Mouse (Mus musculus) skeletal muscle tissue, adult 2 months (tissue): ENCODE measurements at regions not wholly inside any gene's neighbourhood (a gene's known extent, or its start where the extent isn't known, plus 50 kb on each side); places are given as distances from the start of the nearest gene placed in this dataset.

Experiments used
- DNase-seq: peaks from one replicate; pipeline ENCODE4 v3.0.0-alpha.2; 2012; ENCODE audit warnings: low read depth, low spot score

DNA sequence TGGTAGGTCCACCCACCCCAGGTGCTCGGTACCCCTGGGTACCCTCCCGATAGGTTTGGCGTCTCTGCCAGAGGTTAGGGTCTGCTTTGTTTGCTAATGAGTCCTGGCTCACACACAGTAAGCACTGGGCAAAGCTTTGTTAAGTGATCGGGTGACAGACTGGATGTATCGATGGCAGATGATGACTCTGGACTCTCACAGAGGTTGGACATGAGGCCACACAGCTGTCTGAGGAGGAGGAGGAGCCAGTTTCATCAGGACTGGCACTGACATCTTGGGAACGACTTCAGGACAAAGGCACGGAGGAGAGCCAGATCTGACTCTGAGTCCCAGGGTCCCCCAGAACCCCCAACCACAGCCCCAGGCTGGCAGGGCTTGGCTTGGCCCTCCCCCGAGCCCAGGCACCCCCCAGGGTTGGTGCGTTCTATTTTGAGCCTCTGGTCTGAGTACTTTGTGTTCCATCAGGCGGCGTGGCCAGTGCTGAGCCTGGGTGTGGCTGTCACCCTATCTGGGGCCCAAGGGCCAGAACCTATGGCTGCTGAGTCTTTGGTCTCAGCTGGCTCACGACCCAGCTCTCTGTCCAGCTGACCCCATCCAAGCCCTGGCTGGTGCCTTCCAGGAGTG is 67.6 kb upstream of the Tmem189 start:
- peak; percentile 93 for DNase-seq

DNA sequence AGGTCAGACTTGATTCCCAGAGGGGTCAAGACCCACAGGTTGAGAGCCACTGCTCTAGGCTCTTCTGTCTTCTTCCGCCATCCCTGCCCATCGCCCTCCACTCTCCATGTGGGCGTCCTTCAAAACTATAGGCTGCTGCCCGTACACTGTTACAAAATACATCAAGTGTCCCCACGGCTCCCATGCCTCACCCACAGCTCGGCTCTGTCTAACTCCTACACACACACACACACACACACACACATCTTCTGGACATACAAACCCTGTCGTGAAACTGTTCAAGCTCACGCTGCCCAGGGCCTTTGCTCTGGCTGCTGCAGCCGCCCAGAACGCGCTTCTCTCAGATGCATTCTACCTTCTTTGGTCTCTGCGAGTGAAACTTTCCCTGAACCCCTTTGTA is 67.1 kb upstream of the Tmem189 start:
- DNase-seq: no peak

DNA sequence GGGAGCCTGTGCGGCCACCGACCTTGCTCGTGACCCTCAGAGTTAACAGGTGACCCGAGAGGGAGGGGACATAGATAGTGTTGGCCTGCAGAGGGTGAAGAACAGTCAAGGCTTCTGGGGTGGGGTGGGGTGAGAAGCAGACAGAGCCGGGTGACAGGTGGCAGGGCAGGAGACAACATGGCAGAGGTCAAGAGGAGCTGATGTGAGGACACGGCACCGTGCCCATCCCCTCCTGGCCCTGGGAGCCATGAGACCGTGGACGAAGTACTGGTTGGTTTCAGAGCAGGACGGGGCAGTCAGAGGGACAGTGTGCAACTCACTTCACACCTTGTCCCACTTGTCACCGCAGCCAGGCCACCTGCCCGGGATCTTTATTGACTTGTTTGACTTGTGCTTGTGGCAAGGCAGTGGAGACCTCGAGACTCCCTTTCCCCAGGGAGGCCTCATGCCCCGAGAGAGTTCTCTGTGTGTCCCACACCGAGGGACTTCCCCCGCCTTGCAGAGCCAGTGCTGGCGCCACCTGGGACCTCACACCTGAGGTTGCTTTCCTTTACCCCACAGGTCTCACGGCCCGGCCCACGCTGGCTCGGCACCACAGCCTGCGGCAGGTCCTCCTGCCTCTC is 65.4 kb upstream of the Tmem189 start:
- DNase-seq: no peak

DNA sequence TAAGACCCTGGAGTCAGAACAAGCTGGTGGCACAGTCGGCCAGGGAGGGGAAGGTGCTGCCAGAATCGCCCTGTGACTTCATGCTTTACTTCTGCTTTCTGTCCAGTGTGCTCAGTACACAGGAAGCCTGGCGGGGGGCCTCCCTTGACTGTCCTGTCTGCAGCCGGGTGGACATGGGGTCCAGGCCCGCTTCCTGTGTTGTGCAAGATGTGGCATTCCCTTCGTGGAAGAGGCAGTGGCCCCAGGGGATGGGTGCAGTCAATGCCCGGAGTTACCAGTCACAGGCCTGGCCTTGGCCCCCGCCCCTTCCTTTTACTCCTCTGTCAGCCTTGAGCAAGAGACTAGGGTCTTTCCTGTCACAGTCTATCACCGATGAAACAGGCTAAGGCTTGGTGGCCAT is 64.3 kb upstream of the Tmem189 start:
- DNase-seq: peak; percentile 62

DNA sequence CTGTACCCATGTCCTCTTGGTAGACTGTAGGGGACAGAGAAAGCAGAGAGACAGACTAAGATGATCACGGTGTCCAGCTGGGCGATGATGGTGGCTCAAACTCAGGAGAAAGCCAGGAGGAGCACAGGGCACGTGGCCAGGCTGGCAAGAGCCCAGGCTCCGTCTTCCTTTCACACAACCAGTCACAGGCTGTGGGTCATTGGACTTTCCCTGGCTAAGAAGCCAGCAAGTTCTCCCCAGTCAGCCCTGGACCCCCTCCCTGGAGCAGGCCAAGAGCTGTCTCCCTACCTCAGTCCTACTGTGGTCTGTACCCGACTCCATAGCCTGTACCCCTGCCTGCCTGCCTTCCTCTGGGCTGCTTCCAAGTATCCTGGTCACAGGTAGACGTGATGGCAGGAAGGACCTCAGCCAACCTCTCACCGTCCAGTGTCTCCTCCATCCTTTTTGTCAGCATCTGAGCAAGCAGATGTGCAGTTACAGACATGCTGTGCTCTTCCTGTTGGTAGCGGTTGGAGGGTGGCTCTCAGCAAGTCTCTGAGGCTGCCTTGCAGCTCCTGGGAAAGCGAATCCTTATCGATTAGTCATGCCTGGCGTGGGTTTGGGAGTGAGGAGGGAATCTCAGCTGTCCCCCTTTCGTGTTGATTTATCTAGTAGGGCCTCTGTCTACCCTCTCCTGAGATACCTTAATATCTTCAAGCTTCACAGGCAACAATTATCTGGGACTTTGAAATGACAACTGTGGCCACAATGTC is 63.4 kb upstream of the Tmem189 start:
- DNase-seq: peak; percentile 78

DNA sequence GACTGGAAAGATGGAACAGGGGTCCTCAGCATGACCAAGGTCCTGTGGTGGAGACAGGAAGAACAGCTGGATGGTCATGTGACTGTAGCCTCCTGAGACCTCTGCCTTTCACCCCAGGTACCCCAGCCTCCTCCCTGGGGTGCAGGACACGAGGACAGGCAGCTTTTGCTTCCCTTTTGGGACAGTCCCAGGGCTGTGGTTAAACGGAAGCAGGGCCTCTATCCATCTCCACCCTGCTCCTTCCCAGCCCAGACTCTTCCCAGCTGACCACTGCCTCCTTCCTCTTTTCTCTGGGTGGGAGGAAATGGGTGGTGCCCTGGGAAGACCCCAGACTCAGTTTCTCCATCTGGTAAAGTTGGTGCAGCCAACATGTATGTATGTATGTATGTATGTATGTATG is 62.0 kb upstream of the Tmem189 start:
- no peak for DNase-seq

- DNase-seq: no peak
These were observed 58.7 kb upstream of the Tmem189 start for GRCm38 (mm10) chr2:167748297-167748696.

DNA sequence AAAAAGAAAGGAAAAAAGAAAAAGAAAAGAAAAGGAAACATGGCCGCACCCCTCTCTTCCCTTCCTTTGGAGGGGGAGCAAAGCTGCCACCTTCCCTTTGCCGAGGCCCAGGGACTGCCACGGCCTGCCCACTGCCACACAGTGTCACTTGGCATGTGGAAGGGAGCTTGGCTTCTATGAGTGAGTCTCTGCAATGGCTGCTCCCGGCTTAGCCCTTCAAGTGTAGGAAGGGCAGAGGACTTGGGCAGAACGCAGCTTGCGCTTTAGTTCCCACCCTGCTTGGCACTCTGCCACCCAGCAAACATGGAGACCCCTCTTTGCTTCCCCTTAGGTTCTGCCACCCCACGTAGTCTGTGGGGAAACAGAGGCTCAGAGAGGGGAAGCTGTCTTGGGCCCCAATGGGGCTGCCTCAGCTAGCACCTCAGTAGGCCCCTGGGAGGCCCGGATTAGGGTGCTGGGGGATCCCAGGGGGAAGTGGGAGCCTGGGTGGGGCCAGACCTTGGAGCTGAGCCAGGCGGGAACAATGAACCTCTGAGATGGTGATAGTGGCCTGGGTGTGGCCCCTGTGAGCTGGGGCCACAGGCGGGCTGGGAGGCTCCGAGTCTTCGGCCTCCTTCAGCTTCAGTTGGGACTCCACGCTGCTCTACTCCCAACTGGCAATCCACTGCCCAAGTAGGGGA is 57.7 kb upstream of the Tmem189 start:
- DNase-seq: no peak

GRCm38 (mm10) chr2:167746344-167746743 is 56.7 kb upstream of the Tmem189 start:
- DNase-seq: no peak

- no peak for DNase-seq
These were observed 55.8 kb upstream of the Tmem189 start for GRCm38 (mm10) chr2:167745409-167745808.

DNA sequence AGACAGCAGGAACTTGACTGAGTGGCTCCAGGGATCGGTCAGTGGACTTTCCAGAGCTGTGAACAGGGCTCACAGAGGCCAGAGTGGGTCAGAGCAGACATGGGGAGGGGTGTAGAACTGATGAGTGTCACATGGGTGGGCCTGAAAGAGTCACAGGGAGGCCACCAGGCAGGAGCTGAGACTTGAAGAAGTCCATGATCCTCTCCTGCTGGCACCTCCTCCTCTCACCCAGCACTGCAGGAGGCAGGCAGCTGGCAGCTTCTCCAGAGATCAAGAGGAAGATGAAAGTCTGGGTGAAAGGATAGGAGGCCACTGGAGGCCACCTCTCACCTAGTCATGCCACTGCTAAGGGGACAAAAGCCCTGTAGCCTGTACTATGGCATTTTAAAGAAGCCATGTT is 54.5 kb upstream of the Tmem189 start:
- DNase-seq: no peak

DNA sequence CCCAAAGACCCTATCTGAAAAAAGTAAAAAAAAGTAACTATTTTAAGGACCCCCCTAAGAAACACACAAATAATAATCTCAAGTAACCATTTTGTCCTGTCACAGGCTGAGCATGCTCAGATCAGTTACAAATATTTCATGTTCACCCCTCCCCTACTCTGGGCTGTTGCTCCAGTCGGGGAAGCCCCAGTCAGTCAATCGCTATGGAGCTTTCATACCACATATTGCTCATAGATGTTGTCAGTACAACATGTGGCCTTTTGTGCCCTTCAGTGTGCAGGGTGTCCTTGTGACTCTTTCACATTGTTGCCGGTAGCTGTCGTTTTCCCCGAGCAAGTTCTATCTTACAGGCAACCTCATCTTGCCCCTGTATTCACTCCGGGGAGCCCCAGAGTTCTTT is 52.9 kb upstream of the Tmem189 start:
- DNase-seq: no peak

- no peak for DNase-seq
These were observed 51.0 kb upstream of the Tmem189 start for GRCm38 (mm10) chr2:167740516-167741189.
